Mouse (Mus musculus): ENCODE results near the gene Defb45.

- TF ChIP-seq CTCF (IDR thresholded peaks at IDR 0.05; ENCODE audit: insufficient read depth, low read depth, low read length) (no peak), POLR2A (IDR thresholded peaks at IDR 0.05; ENCODE audit: insufficient read depth, low read depth, low read length) (no peak)
These were observed 34.1 kb upstream of the Defb45 start for GRCm38 (mm10) chr2:152633334-152633733.

Measured in olfactory bulb, adult 2 months (tissue).